Mouse (Mus musculus): ENCODE results near the gene Rpp25l. TPM values are rescaled to one million over a fixed set of nuclear protein-coding genes. Genes with fewer than 3 reads are reported as not detected.
"Not testable (repeated sequence)": the region's sequence is repeated elsewhere in the genome, so short reads cannot be mapped to it uniquely, and the experiment has no call there.

The Rpp25l gene
- 10 to 100 TPM; 28.4 to 30.3 TPM for total RNA-seq (2021)

DNA sequence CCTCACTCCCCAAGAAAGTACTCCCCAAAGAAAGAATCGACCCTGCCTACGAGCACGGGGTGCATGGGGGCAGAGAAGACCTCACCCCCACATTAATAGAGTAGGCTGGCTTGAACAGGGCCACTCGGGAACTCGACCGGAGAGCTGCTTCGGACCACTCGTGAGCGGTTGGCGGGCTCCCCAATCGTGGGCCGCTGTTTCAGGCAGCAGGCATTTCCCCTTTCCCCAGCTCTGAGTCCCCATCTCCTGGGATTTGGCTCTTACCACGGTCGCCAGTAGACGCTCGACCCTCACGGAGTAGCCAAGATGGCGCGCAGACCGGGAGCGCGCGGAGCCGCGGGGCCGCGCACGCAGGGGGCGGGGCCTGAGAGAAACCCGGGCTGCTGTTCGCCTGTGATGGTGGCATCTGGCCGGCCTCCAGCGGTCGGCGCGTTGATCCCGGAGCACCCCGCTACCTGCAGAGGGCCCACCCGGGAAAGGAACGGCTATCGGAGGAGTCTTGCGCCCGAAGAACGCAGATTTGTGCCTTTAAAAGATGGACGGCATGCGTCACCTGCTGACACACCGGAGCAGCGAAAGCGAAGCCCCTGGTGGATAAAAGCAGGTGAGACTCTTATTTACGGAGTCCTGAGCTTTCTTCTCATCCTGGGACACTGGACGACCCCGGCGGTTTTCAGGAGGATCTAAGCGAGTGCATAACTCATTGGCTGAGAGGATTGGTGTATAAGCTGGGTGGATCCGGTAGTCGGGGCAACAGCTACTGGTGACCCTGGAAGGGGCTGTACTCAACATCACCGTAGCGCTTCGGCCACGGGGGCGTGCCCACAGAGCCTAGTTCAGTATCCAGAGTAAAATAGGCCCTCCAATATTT, at the start of gene Rpp25l:
TSS of gene Rpp25l (minus strand) at position 338 of the 871 bp plus-strand sequence.
- peak; percentile 63 to 88 for DNase-seq (ENCODE audit: extremely low spot score in 1 of 2, low spot score in 2 of 2)
- intact Hi-C loops (cut with DNase I): no loop called here

DNA sequence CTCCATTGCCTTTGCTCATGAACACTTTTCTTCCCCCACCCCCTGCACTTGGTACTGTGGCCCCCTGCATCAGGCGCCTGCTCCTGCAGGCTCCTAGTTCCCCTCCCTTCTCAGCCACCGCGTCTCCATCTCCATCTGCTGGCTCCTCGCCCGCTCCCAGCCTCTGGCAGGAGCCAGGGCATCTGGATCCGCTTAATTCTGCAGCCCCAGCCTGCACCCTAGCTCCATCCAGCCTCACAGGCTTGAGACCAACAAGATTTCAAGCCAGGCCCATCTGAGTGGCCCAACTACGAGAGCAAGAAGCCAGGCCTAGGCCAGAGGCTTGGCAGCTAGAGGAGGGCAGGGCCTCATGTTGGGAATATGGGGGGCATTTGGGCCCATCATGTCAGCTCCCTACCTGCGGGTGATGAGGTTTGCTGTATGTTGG, 49.4 kb upstream of the Rpp25l start:
- intact Hi-C loops (cut with DNase I): not testable (repeated sequence)
- peak in 1 of 2 experiments; percentile 86 for DNase-seq (ENCODE audit: extremely low spot score in 1 of 2, low spot score in 2 of 2)

DNA sequence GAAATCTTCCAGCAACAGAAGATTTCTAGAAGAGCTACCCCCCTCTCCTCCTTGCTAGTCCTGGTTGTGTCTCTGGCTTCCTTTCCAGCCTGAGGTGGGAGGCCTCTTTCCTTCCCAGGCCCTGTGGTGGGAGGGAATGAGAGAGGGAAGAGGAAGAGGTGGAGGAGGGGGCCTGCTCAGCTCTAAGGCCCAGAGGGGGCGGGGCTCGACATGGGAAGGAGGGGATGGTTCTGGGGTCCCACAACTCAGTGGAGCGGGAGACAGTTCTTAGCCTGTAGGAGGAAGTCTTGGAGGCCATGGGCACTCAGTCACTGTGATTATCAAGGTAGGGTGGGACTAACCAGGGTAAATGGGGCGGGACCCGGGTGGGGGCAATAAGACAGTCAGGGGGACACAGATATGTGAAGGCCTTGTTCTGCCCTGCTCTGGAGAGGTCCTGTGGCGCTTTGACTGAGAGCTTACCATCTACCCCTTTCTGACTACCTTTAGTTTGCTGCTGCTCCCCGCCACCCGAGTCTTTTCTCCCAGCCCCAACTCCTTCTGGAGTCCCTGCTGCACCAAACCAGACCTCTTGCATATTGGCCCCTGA, 48.9 kb upstream of the Rpp25l start:
- peak in 1 of 2 experiments; percentile 57 for DNase-seq (ENCODE audit: extremely low spot score in 1 of 2, low spot score in 2 of 2)
- intact Hi-C loops (cut with DNase I): no loop called here

GRCm38 (mm10) chr4:41761680-41762079, 48.3 kb upstream of the Rpp25l start:
- no peak for DNase-seq (ENCODE audit: extremely low spot score in 1 of 2, low spot score in 2 of 2)
- intact Hi-C loops (cut with DNase I): no loop called here

DNA sequence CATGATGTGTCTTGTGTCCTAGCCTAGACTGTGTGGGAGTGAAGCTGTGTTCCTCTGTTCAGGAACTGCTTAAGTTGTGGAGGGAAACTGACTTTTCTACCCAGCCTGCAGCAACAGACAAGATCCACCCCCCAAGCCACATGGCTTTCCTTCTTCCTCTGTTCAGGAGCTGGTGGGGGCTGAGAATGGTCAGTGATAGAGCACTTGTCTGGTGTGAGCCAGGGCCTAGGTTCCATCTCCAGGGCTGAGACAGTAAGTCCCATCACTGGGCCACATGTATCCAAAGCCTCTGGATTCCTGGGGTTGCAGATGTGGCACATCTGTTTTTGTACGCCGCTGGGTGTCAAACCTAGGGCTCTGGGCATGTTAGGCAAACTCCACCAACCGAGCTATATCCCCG, 47.6 kb upstream of the Rpp25l start:
- no peak for DNase-seq (ENCODE audit: extremely low spot score in 1 of 2, low spot score in 2 of 2)
- intact Hi-C loops (cut with DNase I): no loop called here

- peak; percentile 69 to 95 for DNase-seq (ENCODE audit: extremely low spot score in 1 of 2, low spot score in 2 of 2)
- intact Hi-C loops (cut with DNase I): no loop called here
These were observed 47.0 kb upstream of the Rpp25l start for GRCm38 (mm10) chr4:41760288-41760721.

GRCm38 (mm10) chr4:41759656-41760287, 46.4 kb upstream of the Rpp25l start:
- intact Hi-C loops (cut with DNase I): no loop called here

DNA sequence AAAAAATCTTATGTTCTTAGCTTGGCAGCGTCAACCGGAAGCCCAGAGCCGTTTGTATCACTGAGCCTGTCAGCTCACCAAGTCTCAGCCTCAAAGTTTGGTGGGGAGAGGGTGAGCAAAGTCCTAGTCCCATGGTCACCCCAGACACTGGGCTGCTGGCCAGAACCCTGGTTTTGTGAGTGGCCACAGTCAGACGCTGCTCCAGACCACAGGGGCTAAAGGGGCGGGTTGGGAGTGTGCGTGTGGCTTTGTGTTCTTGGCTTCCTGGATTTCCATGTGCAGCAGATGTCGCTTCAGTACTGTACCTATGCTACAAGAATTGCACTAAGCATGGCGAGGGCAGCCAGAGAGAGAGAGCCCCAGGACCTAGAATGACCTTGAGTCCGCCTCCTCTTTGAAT, 45.9 kb upstream of the Rpp25l start:
- intact Hi-C loops (cut with DNase I): no loop called here
- peak in 1 of 2 experiments; percentile 66 for DNase-seq (ENCODE audit: extremely low spot score in 1 of 2, low spot score in 2 of 2)

More at GRCm38 (mm10) chr4:41759656-41760287, 46.4 kb upstream of the Rpp25l start:
- no peak for DNase-seq (ENCODE audit: extremely low spot score in 1 of 2, low spot score in 2 of 2)

DNA sequence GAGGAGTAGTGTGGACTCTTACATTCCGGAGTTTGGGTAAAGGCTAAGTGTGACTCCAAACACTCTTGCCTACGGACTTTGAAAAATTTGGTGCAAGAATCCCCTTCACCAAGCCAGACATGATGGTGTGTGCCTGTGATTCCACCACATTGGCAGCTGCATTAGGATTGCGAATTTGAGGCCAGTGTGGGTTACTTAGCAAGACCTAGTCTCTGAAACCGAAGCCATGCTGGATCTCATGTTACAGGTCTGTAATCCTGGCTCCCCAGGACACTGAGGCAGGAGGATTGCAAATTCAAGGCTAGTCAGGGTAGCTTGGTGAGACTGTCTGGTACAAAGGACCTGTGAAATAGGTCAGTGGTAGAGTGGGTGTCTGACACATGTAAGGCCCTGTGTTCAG, 45.4 kb upstream of the Rpp25l start:
- intact Hi-C loops (cut with DNase I): no loop called here
- no peak for DNase-seq (ENCODE audit: extremely low spot score in 1 of 2, low spot score in 2 of 2)

GRCm38 (mm10) chr4:41758021-41758420, 44.7 kb upstream of the Rpp25l start:
- no peak for DNase-seq (ENCODE audit: extremely low spot score in 1 of 2, low spot score in 2 of 2)
- intact Hi-C loops (cut with DNase I): no loop called here

GRCm38 (mm10) chr4:41757321-41757720, 44.0 kb upstream of the Rpp25l start:
- intact Hi-C loops (cut with DNase I): no loop called here
- no peak for DNase-seq (ENCODE audit: extremely low spot score in 1 of 2, low spot score in 2 of 2)

DNA sequence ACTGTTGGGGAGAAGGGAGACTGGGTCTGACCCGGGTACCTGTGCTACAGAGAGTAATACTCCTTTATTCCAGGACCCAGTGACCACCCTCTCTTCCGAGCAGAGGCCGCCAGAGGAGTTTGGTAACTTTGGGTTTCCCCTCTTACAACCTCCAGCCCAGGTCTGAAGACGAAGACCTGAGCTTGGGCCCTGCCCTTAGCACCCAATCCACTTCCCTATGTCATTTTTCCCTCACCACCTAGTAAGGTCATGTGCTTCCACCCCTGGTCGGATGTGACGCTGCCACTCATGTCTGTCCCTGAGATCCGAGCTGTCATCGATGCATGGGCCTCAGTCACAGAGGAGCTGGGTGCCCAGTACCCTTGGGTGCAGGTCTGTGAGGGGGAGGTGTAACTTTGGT, 43.1 kb upstream of the Rpp25l start:
- intact Hi-C loops (cut with DNase I): no loop called here
- DNase-seq (ENCODE audit: extremely low spot score in 1 of 2, low spot score in 2 of 2): no peak

- peak; percentile 72 to 89 for DNase-seq (ENCODE audit: extremely low spot score in 1 of 2, low spot score in 2 of 2)
- intact Hi-C loops (cut with DNase I): no loop called here
These were observed 42.3 kb upstream of the Rpp25l start, which contains the start of gene Sigmar1 for GRCm38 (mm10) chr4:41755338-41756305. Gene Sigmar1, minus strand, starts transcription at chr4:41756157.

DNA sequence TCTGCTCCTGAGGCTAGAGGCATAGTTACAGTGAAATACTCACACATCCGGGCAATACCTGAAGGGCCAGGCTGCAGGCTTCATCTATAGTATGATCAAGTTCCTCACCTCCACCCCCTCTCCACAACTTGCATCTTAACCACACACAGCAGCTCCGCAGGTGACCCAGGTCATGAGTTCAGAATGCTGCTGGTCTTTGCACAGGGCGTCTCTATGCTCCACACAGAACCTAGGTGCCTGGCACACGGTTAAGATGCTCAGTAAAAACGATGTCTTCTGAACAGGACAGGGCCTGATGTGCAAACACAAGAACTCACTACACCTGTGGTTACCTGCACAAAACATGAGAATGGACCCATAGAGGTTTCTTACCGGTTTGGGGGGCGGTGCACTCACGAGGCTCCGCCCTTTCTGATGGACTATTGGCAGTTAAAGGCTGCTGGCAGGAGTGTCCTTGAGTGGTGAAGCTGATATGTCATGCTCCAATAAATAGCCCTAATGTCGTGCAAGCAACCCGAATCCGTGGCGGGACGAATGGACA, 41.5 kb upstream of the Rpp25l start, which contains the start of gene Galt:
TSS of gene Galt (plus strand) at position 432 of the 541 bp plus-strand sequence.
- intact Hi-C loops (cut with DNase I): no loop called here
- no peak for DNase-seq (ENCODE audit: extremely low spot score in 1 of 2, low spot score in 2 of 2)

DNA sequence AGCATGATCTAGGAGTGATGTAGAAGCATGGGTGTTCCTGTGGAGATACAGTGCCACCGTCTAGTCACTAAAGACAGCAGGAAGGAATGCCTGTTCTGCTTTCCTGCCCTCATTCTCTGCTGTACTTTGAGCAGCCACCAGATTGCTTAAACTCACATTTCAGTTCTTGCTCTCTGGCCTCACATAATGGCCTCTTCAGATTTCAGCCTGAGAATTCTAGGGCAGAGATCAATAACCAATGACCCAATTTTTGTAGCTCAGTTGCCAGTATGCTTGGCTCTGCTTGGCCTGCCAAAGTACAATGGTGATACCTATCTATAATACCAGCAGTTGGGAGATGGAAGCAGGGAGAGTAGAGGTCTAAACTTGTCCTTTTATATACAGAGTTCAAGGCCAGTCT, 31.7 kb upstream of the Rpp25l start:
- no peak for DNase-seq (ENCODE audit: extremely low spot score in 1 of 2, low spot score in 2 of 2)
- intact Hi-C loops (cut with DNase I): no loop called here

- intact Hi-C loops (cut with DNase I): no loop called here
- no peak for DNase-seq (ENCODE audit: extremely low spot score in 1 of 2, low spot score in 2 of 2)
These were observed 30.8 kb upstream of the Rpp25l start for GRCm38 (mm10) chr4:41744131-41744530.

DNA sequence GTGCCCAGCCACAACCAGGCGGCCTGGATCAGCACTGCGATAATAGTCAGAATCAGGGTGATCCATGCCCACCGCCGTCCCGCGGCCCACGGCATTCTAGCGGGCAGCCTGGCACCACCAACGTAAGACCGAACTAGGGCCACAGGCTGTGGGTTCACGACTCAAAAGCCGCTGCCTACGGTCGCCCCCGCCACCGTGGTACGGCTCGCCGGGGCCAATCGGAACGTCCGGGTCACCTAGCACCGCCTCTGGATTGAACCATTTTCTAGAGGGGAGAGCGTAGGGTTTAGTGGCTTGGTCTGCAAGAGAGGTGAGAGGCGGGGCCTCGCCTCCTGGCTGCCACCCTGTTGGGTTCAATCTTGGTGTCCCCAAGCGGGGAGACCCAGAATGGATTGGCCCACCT, 27.8 kb upstream of the Rpp25l start:
- intact Hi-C loops (cut with DNase I): no loop called here
- DNase-seq (ENCODE audit: extremely low spot score in 1 of 2, low spot score in 2 of 2): peak; percentile 93 to 94

Measured in left cerebral cortex, postnatal 10 days (tissue).